Mouse (Mus musculus) R1 (cell line): ENCODE data around the gene Gpnmb.

Experiments
- DNase-seq: peaks from one replicate; pipeline ENCODE4 v3.0.0-alpha.2; 2018; ENCODE audit warnings: low read depth, low spot score

Gene Gpnmb

GRCm38 (mm10) chr6:49096933-49097461 lies 60.7 kb downstream of the Gpnmb start:
- peak; percentile 65 for DNase-seq

- no peak for DNase-seq
These were observed 61.3 kb downstream of the Gpnmb start for GRCm38 (mm10) chr6:49097596-49098110.

DNA sequence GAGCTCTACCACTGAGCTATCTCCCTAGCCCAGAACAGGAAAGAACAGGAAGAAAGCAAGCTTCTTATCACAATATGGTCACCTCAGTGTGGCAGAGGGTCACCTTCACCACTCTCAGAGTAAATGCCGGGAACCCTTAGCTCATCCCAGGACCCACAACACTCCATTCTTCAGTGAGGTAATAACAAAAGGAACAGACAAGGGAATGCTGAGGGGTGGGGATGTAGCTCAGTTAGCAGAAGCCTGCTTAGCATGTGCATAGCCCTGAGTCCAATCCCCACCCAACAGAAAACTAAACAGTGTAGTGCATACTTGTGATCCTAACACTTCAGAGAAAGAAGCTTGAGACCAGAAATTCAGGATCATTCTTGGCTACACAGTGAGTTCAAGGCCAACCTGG lies 62.7 kb downstream of the Gpnmb start:
- DNase-seq, result peak; percentile 95

GRCm38 (mm10) chr6:49106746-49107500 lies 70.6 kb downstream of the Gpnmb start:
- no peak for DNase-seq

DNA sequence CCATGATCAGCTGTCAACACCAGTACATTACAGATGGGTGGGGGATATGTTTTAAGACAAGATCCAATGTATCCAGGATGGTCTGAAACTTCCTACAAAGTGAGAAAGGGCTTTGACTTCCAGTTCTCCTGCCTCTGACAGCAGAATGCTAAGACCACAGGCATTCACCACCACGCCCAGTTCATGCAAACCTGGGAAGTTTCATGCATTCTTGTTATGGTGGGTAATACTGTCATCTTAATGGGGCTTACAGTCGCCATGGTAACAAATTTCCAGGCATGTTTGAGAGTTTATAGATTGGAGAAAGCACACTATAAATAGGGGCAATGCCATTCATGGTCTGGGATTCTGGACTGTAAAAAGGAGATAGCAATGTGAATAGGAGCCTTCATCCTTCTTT lies 72.8 kb downstream of the Gpnmb start:
- DNase-seq, result no peak

- no peak for DNase-seq
These were observed 77.5 kb downstream of the Gpnmb start for GRCm38 (mm10) chr6:49113895-49114294.

- DNase-seq, result no peak
These were observed 78.1 kb downstream of the Gpnmb start for GRCm38 (mm10) chr6:49114457-49114856.

GRCm38 (mm10) chr6:49115550-49115949 lies 79.2 kb downstream of the Gpnmb start:
- no peak for DNase-seq

GRCm38 (mm10) chr6:49116241-49116640 lies 79.9 kb downstream of the Gpnmb start:
- DNase-seq, result no peak

- DNase-seq, result no peak
These were observed 82.1 kb downstream of the Gpnmb start for GRCm38 (mm10) chr6:49118446-49118845.

GRCm38 (mm10) chr6:49119462-49120135 lies 83.3 kb downstream of the Gpnmb start:
- DNase-seq, result no peak

- DNase-seq, result no peak
These were observed 84.0 kb downstream of the Gpnmb start for GRCm38 (mm10) chr6:49120370-49120769.
